Mouse (Mus musculus) lung, postnatal 25 days (tissue): ENCODE measurements around the gene Olfr1305.

Experiments used
- DNase-seq: peaks from one replicate; pipeline ENCODE4 v3.0.0; 2022; ENCODE audit warnings: low spot score

Olfr1305 gene

GRCm38 (mm10) chr2:111877049-111877448, at the start of gene Olfr1305:
Olfr1305 (minus strand) TSS chr2:111877149.
- no peak for DNase-seq

GRCm38 (mm10) chr2:111916171-111916570, 39.2 kb upstream of the Olfr1305 start, which contains the start of gene Olfr1306:
Olfr1306 (minus strand) TSS chr2:111916271.
- DNase-seq: no peak

GRCm38 (mm10) chr2:111820240-111820639, 56.7 kb downstream of the Olfr1305 start, which contains the start of gene Olfr1303:
Olfr1303 (minus strand) TSS chr2:111820340.
- DNase-seq: no peak
